Mouse (Mus musculus): Measurements from ENCODE around the gene Col27a1.

Gene Col27a1

GRCm38 (mm10) chr4:63368577-63368976, 154.8 kb downstream of the Col27a1 start:
- DNase-seq (ENCODE audit: low read depth in 1 of 2, low spot score in 2 of 2): peak in 1 of 2 experiments; percentile 79

- no peak for DNase-seq (ENCODE audit: low read depth in 1 of 2, low spot score in 2 of 2)
Observed at GRCm38 (mm10) chr4:63370897-63371296, 157.1 kb downstream of the Col27a1 start.

DNA sequence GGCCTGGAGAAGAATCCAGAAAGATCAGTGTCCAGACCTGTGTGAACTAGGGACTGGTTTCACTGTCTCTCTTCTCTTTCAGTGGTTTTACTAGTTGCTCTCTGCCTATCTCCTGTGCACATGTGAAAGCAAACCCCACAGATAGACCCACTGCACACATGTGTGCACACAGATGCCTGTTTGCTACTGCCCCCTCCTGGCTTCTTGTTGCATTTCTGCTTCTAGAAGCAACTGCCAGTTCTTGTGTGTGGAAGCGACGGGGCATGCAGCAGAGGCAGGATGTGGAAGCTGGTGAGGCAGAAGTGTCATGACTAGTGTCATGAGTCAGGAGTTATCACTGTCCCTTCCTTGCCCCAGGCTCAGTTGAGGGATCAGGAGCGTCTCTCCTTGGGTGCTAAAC, 158.1 kb downstream of the Col27a1 start:
- no peak for DNase-seq (ENCODE audit: low read depth in 1 of 2, low spot score in 2 of 2)

- DNase-seq (ENCODE audit: low read depth in 1 of 2, low spot score in 2 of 2): no peak
Observed at GRCm38 (mm10) chr4:63373404-63373803, 159.6 kb downstream of the Col27a1 start.

DNA sequence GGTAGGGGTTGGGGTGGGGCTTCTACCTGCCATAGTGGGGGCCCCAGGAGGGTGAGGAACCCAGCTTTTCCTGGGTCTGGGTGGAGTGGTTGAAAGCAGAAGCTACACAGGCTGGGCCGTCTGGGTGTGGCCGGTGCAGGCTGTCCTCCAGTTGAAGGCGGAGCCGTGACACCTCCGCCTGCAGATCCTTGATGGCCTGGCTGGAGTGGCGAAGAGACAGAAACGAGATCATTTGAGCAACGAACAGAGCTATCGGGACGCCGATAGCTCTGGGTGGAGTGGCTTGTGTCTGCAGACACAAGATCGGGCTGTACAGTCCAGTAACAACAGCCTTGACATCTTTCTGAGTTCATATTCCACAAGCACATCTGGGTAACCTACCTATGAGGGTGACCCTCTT, 160.5 kb downstream of the Col27a1 start:
- DNase-seq (ENCODE audit: low read depth in 1 of 2, low spot score in 2 of 2): peak in 1 of 2 experiments; percentile 30

- DNase-seq (ENCODE audit: low read depth in 1 of 2, low spot score in 2 of 2): no peak
Observed at GRCm38 (mm10) chr4:63375367-63375766, 161.6 kb downstream of the Col27a1 start.

DNA sequence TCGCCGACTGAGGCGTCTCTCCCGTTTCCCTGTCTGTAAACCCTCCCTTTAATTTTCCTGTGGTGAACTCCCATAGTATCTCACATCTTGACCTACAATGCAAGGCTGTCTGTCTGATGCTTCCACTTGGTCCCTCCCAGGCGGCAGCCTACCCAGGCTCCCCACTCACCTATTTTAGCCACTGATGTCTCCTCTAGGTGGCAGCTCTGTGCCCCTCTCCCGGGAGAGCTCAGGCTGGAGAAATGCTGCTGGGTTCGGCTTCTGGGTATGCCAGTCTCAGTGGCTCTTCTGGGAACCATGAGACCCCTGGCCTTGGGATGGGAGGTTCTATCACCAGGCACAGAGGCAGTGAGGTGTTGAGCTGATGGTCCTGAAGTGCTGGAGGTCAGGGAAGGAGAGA, 163.7 kb downstream of the Col27a1 start:
- DNase-seq (ENCODE audit: low read depth in 1 of 2, low spot score in 2 of 2): no peak

DNA sequence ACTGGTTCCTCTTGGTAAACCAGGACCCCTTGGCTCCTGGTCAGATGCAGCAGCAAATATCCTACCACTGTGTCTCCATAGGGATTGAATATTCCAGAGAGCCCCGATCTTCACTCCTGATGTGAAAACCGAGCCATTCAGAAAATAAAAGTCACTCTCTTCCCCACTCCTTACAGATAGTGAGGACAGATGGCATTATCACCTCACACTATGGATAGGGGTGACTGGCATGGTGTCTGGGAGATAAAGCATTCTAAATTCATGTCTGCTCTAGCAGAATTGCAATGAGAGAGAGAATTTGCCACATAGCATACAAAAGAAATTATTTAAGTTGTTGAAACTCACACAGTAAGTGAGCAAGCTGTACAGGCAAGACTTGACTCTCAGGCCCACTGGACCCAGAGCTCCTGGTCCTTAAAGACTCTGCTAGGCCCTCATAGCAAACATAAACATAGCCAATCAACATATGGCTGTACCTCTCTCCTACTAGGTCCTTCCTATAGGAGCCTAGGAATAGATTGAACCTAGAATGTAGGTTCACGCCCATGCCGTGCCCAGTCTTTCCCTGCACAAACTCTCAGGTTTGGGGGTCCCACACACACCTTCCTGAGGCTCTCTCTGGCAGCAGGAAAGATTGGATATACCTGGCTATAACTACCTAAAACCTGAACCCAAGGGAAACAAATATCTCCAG, 169.0 kb downstream of the Col27a1 start:
- no peak for DNase-seq (ENCODE audit: low read depth in 1 of 2, low spot score in 2 of 2)

- DNase-seq (ENCODE audit: low read depth in 1 of 2, low spot score in 2 of 2): no peak
Observed at GRCm38 (mm10) chr4:63383474-63383873, 169.7 kb downstream of the Col27a1 start.

- no peak for DNase-seq (ENCODE audit: low read depth in 1 of 2, low spot score in 2 of 2)
Observed at GRCm38 (mm10) chr4:63384262-63384661, 170.5 kb downstream of the Col27a1 start.

Data from monocyte, adult 2 months (primary cell).